Mouse (Mus musculus) ES-CJ7 (cell line): ENCODE results near the gene Slc39a13.
"Not testable (repeated sequence)": the region's sequence is repeated elsewhere in the genome, so short reads cannot be mapped to it uniquely, and the experiment has no call there.

Source experiments
- DNase-seq: peaks from one replicate; pipeline ENCODE4 v3.0.0; 2011; ENCODE audit warnings: low read depth, low spot score

Slc39a13 gene

DNA sequence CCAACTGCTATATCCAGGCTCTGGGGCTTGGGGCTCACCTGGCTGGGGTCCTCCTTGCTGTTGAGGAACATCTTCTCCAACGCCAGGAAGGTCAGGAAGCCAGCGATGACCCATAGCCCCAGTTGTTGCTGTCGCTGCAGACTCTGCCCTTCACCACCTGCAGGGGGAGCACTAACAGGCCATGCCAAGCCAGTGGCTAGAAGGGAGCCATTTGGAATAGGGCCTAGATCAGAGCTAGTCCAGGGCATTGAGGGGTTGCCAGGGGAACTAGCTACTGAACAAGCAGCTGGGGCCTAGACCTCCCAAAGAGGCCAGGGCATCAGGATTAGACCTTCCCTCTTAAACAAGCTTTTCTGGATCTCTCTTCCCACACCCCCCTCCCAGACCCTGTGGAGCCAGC is 4.7 kb downstream of the Slc39a13 start:
- peak; percentile 65 for DNase-seq

DNA sequence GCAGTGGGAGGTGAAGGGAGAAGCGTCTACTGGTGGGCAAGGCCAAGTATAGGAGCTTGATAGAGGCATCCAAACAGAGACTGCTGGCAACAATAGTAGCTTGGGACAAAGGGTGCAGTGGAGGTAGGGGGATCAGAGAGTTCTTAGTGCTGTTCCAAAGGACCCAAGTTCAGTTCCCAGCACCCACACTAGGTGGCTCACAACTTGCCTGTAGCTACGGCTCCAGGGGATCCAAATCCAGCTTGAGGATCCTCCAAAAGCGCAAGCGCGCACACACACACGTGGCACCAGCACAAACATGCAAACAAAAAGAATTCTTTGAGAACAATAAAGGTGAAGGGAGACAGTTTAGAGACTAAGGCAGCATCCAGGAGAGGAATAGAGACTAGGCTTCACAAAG is 6.0 kb downstream of the Slc39a13 start:
- peak; percentile 65 for DNase-seq

DNA sequence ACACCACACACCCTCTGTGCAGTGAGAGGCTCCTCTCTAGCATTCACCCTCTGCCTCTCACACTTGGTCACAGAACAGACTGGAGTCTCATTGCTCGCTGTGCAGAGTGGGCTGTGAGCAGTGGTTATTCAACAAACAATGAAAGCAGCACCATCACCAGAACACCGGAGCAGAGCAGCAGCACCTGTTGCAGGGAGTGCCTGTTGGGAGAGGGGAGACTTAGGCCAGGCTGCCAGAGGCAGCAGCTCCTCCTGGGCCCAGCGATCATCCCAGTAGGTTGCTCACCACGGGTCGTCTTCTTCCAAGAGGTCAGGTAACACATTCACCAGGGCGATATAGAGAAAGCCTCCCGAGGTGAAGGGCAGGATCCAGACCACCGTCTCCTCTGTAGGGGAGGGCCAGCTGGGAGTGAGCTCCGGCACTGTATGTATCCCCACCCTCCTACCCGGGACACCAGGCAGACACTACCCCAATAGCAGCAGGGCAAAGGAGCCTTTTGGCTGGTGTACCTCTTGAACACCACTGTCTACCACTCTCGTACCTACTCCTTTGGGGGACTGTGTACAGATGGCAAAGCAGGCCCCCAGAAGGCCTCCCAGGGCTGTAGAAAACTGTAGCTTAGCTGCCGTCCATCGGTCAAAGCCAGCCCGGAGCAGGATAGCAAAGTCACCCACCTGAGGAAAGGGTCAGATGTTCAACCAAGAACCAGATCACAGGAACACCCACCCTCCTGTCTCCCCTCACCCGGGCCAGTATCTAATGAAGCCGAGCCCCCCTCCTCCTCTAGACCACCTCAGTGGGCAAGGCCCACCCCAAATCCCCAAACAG is 7.2 kb downstream of the Slc39a13 start:
- DNase-seq: no peak

DNA sequence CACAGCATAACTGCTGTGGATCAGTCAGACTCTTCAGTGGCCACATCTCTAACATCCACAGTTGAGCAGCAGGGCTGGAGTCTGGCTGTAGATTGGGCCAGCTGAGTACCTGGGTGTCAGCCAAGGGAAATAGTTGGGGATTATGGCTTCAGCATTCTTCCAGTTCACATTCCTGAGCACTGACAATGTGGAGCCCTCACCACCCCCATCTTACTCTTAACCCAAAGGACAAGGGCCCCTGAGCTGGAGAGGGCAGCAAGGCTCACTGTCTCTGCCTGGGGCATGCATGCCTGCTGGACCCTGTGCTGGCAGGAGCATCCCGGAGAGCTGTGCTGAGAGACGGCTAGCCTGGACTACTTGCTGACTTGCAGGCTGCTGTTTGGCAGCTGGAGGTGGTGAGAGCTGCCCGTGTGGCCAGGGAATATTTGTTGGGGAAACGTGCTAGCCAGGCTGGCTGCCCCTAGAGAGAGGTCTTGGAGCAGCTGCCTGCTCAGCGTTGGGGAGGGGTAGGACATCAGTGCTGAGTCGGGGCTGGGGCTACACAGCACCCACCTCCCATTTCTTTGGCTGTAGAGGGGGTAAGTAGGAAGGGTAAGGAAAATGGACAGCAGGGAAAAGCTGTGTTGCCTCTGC is 8.3 kb downstream of the Slc39a13 start:
- DNase-seq: no peak

DNA sequence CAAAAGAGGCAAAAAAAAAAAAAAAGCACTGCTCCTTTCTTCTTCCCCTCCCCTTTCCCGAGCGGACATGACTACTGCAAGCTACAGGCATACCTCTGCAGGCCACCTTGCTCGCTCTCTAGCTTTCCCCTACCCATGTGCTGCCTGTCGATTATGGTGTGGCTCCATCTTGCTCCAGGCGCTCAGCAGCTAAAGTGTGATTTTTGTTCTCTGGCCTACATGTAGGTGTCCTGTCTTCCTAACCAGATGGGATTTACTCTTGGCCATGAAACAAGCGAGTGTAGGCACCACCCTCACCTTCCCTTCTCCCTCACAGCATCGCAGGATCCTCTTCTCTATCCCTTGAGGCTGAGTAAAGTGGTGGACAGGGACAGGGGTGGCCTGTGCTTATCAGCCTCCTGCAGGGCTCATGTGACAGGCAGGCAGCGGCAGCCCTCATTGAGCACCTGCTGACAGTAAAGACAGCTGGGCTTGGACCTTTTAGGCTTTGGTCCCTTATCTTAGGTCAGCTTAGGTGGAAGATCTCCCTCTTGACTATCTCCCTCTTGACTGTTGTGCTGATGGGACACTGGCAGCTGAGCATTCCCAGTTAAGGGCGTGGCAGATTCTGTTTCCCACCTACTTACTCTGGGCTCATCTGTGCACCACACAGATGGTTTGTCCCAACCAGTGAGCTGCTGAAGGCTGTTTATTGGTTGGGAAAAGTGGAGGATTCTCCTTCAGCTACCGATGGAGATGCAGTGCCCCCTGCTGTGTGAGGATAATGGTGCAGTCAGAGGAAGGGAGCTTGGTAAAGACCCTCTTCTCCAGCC is 9.5 kb downstream of the Slc39a13 start:
- peak; percentile 81 for DNase-seq

DNA sequence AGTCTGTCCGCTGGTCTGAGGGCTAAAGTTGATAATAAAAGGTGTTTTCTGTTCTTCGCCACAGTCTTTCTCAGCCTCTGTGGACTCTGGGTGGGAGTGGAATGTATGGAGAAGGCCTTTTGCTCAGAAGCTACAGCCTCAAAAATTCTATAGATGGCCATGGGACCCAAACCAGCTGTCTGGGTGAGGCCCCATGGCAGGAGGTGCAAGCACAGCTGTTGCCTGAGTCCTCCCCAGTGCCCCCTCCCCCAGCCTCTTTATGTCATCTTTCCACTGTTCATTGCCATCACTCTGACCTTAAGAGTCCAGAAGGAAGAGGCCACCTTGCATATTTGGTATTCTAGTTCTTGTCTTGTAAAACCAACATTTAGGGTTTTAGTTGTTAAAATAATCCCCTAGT is 10.8 kb downstream of the Slc39a13 start:
- no peak for DNase-seq

DNA sequence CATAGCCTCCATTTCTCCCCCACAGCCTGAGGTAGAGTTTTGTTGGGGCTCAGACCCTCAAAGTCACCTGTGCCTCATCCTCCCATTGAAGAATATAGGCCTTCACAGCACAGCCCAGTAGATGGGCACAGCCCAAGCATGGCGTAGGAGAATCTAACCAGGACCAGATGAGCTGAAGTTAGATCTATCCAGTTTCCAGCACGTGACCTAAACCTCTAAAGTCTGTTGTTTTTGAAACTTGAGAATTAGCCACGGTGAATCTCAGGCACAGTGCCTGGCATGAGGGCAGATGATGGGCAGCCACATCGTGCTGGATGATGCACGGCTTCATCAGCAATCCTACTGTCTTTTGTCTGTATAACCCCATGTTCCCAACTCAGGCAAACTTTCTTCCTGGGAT is 11.8 kb downstream of the Slc39a13 start:
- DNase-seq: no peak

DNA sequence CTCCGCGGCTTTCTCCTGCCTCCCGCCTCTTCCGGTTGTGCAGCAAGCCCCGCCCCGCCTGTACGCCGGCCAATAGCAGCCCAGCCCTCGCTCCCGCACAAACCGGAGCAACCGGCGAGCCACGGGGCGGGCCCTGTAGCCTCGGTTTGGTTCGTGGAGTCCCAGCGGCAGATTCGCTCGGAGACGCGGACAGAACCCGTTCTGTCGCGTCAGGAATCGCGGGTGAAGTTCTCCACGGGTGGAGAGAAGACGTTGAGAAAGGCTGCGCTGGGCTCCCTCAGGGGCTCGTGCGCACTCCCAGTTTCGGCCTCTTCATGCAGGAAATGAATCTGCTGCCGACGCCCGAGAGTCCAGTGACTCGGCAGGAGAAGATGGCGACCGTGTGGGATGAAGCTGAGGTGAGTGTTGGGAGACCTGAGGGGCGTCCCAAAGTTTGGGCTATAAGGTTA is 16.3 kb downstream of the Slc39a13 start, which contains the start of gene Psmc3:
Gene Psmc3 (plus strand): TSS at position 76 of the 449 bp plus-strand sequence.
- peak; percentile 88 for DNase-seq

DNA sequence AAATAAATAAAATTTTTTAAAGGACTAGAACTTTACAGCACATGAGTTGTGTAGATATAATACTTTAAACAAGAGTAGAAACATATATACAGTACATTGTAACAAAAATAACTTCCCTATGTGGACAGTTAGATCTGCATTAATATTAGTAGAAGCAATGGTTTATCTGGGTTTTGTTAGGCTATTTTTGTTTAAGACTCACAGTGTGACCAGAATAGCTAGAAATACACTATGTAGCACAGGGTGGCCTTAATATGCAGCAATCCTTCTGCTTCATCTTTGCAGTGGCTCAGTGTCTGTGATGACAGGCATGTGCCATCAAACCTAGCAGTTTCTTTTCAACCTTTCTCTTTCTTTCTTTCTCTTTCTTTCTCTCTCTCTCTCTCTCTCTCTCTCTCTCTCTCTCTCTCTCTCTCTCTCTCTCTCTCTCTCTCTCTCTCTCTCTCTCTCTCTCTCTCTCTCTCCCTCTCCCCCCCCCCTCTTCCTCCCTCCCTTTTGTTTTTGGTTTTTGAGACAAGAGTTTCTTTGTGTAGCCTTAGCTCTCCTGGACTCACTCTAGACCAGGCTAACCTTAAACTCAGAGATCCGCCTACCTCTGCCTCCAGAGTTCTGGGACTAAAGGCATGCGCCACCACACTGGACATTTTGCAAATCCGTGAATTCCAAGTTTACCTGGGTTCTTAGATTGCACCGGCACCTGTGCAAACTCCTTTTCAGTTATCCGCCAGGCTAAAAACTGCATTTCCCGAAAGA is 16.9 kb downstream of the Slc39a13 start:
- DNase-seq: no peak

DNA sequence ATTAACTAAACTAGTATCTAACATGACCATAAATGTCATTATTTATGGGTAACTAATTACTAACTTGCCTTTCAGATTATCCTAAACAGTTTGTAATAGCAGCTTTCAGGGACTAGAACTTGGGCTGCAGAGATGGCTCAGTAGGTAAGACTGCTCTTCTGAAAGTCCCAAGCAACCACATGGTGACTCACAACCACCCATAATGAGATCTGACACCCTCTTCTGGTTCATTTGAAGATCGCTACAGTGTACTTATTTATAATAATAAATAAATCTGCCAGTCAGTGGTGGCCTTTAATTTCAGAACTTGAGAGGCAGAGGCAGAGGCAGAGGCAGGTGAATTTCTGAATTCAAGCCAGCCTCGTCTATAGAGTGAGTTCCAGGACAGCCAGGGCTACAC is 17.5 kb downstream of the Slc39a13 start:
- no peak for DNase-seq

DNA sequence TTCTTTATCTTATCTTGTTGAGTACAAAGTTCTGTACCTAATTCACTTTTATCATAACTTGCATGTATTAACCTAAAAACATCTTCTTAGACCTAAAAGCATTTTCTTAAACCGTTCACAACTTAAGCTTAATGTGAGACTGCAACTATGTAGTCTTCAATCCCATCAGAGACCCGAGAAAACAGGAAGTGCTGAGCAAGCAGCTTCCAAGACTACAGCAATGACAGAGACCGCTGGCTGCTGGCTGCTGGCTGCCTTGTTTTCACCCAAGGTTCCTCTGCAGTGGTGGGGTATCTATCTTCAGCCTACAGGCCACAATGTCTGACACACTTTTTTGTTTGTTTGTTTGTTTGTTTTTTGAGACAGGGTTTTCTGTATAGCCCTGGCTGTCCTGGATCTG is 18.3 kb downstream of the Slc39a13 start:
- no peak for DNase-seq

DNA sequence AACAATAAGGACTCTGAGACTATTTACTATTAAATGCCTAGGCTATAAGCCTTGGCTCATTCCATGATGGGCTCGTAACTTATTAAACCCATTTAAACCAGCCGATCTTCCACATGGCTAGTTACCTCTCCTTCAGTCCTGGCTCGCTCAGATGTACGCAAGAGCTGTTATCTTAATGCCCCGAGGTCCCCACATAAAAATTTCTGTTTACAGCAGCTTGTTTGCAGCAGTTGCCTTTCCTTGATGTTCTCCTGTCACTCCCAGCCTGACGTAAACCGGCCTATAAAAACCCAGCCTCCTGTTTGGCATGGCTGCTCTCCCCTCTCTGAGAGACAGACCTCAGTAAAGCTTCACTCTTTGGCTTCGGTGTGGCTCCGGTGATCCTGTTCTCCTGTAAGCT is 22.9 kb downstream of the Slc39a13 start:
- DNase-seq: no peak

DNA sequence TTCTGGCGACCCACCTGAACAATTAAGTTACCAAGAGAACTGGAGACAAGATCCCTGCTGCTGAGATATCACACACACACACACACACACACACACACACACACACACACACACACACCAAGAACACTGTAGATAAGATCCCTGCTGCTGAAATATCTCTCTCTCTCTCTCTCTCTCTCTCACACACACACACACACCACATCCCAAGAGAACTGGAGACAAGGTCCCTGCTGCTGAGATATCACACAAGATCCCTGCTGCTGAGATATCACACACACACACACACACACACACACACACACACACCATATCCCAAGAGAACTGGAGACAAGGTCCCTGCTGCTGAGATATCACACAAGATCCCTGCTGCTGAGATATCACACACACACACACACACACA is 24.4 kb downstream of the Slc39a13 start:
- not testable (repeated sequence) for DNase-seq

DNA sequence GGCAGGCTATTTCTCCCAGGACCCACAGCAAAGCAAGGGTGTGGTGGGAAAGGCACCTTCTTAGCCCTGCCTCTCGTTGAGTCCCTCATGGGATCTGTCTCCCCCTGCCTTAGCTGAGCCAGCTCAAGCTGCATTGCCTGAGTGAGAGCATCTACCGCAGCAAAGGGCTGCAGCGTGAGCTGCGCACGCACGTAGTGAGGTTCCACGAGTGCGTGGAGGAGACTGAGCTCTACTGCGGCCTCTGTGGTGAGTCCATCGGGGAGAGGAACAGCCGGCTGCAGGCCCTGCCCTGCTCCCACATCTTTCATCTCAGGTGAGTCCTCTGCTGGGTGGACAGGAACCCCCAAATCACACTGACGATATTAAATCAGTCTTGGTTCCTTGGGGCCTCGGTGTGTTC is 25.5 kb downstream of the Slc39a13 start:
- peak; percentile 32 for DNase-seq

DNA sequence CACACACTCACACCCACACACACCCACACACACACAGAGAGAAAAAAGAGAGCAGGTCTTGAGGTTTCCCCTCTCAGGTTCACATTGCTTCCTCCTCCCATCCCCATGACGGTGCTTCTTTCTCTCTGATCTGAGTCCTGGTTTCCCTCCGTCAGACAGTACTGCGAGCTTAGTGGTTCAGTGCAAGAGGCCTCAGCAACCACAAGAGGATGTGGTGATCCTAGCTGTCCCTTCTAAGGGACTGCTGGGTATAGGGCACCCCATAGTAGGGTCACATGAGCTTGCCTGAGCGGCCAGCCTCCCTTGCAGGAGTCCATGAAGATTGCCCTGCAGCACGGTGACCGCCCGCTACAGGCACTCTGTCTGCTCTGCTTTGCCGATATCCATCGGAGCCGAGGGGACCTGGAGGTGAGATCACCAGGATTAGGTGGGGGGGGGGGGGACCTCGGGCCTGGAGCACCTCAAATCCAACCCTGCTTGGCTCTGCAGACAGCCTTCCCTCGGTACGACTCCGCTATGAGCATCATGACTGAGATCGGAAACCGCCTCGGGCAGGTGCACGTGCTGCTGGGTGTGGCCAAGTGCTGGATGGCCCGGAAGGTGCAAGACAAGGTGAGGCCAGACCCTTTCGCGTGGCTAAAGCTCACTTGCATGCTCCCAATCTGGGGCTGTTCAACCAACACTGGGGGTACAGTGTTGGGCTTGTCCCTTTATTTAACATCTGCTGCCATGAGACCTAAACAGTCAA is 27.4 kb downstream of the Slc39a13 start:
- peak; percentile 70 for DNase-seq

DNA sequence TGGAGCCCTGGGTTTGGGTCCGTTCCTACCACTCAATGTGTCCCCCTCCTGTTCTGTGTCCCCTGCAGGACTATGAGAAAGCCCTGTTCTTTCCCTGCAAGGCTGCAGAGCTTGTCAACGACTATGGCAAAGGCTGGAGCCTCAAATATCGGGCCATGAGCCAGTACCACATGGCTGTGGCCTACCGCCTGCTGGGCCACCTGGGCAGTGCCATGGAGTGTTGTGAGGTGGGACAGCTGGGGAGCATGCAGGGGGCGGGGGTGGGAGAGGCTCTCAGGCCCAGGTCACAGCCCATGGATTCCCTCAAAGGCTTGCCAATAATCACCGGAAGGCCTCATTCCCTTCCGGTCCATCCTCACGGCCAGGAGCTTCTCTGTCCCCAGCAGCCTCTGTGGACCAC is 28.4 kb downstream of the Slc39a13 start:
- no peak for DNase-seq

DNA sequence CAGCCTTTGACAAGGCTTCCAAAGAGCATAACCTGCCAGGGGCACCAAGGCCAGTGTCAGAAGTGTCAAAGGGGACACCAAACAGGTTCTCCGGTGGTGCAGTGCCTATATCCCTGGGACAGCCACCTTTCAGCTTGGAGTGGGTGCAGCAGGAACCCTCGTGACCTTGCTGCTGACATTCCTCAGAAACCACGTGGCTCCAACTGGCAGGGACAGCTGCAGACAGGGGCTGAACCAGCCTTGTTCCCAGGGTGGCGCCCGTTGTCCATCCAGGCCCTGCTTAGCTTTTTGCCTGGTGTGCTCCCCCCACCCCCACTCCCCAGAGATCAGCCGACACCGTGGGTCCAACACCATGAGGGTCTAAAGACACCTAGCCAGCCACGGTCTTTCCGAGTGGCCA is 34.8 kb downstream of the Slc39a13 start, which contains the start of gene Rapsn:
Gene Rapsn (plus strand): TSS at position 236 of the 400 bp plus-strand sequence.
- no peak for DNase-seq

DNA sequence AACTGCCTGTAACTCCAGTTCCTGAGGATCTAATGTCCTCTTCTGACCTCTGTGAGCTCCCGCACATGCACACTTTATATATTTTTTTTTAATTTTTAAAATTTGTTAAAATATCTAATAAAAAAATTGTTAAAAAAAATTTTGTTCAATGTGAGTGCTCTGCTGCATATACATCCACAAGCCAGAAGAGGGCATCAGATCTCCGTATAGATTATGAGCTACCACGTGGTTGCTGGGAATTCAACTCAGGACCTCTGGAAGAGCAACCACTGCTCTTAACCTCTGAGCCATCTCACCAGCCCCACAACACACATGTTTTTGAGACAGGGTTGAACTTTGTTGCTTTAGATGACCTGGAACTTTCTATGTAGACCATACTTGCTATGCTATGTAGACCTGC is 37.2 kb downstream of the Slc39a13 start:
- DNase-seq: peak; percentile 72

DNA sequence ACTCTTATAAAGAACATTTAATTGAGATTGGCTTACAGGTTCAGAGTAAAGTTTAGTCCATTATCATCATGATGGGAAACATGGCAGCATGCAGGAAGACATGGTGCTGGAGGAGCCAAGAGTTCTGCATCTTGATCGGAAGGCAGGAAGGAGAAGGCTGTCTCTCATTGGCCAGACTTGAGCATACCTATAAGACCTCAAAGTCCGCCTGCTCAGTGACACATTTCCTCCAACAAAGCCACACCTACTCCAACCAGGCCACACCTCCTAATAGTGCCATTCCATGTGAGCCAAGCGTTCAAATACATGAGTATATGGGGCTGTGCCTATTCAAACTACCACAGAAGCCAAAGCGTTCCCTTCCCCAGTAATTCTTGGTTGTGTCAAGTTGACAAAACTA is 39.0 kb downstream of the Slc39a13 start:
- peak; percentile 63 for DNase-seq

DNA sequence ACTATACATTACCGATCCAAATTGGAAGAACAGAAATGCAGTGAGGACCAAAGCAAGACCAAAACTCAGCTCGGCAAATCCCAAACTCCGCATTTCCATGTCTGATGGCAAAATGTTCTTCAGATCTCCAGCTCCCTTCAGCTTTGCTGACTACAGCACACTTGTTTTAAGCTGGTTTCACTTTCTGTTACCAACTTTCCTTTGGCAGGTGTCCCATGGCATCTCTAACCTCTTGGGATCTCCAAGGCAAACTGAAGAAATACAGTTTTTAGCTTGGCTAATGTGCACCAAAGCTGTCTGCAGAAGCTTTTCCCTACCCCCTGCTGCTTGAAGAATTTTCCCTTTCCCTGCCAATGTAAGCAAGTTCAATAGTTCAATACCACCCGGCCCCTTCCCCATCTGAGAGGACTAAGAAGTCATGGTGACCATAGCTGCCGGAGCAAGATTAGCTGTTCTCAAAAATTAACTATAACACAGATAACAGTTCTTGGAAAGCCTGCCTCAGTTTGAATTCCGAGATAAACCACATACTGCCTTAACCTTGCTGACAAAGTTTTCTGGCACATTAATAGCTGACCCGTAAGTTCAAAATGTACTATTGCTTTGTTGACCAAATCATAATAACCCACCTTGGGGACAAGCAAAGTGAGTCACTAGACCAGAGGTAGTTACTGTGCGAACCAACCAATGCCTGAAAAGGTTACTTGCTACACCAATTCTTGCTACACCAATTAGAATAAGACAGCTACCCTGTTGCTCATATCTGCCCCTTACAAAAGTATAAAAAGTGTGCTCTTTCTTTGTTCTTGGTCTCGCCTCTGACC is 42.6 kb downstream of the Slc39a13 start:
- DNase-seq: no peak
